Mouse (Mus musculus) neural tube, embryonic 13.5 days (tissue): ENCODE measurements around the gene Smarca2. TPM values are rescaled to one million over a fixed set of nuclear protein-coding genes. Genes with fewer than 3 reads are reported as not detected.
"Not testable (repeated sequence)": the region's sequence is repeated elsewhere in the genome, so short reads cannot be mapped to it uniquely, and the experiment has no call there.

Experiments
- ATAC-seq: fragments of 200-750 bp; cut with Nextera tagmentation; 2 replicates; pipeline ENCODE4 v1.8.0; 2017; ENCODE audit warnings: low read depth, mild to moderate bottlenecking, moderate TSS enrichment, moderate library complexity
- H3K27ac ChIP-seq: fragments of 300-500 bp; sonication (generic); replicated peaks from 2 replicates; pipeline ENCODE4 v1.5.1; 2015; ENCODE audit warnings: moderate library complexity, mild to moderate bottlenecking, inconsistent platforms
- H3K27me3 ChIP-seq: fragments of 300-500 bp; sonication (generic); 2 replicates; pipeline ENCODE4 v1.6.1; 2015; ENCODE audit warnings: mild to moderate bottlenecking, inconsistent platforms
- H3K36me3 ChIP-seq: fragments of 300-500 bp; sonication (generic); 2 replicates; pipeline ENCODE4 v1.6.1; 2015; ENCODE audit warnings: mild to moderate bottlenecking, inconsistent platforms
- H3K4me1 ChIP-seq: fragments of 300-500 bp; sonication (generic); replicated peaks from 2 replicates; pipeline ENCODE4 v1.6.1; 2015; ENCODE audit warnings: inconsistent platforms
- H3K4me2 ChIP-seq: fragments of 300-500 bp; sonication (generic); 2 replicates; pipeline ENCODE4 v1.6.1; 2015; ENCODE audit warnings: inconsistent platforms, mild to moderate bottlenecking, moderate library complexity
- H3K4me3 ChIP-seq: fragments of 300-500 bp; sonication (generic); 2 replicates; pipeline ENCODE4 v1.5.1; 2015; ENCODE audit warnings: mild to moderate bottlenecking, inconsistent platforms
- H3K9ac ChIP-seq: fragments of 300-500 bp; sonication (generic); 2 replicates; pipeline ENCODE4 v1.6.1; 2015; ENCODE audit warnings: moderate library complexity, mild to moderate bottlenecking, inconsistent platforms
- H3K9me3 ChIP-seq: fragments of 300-500 bp; sonication (generic); 2 replicates; pipeline ENCODE4 v1.6.1; 2016; ENCODE audit warnings: inconsistent platforms
- WGBS: fragments of 180-500 bp; shearing (Covaris S2); methylation state at CpG from one replicate; pipeline ENCODE4 v1.1.7; 2015; 5-methylcytosine and 5-hydroxymethylcytosine counted together
- polyA plus RNA-seq: library from polyadenylated mRNA; unstranded; fragments of >200 nt; fragmentation: Nextera tagmentation; extraction: Ambion mirVana; gene quantifications from 2 replicates; pipeline ENCODE4 v1.2.1, GENCODE M21; 2015

The Smarca2 gene
- polyA plus RNA-seq, 1 experiment from 2014 or later: 72.1 TPM

GRCm38 (mm10) chr19:26734704-26735109 lies 129.9 kb downstream of the Smarca2 start:
- Histone ChIP-seq H3K9me3 (no peaks in the 10 kb centered on the region), H3K9ac (peak overlapping the region; percentile 50), H3K36me3 (no peaks in the 10 kb centered on the region), H3K4me2 (peak overlapping the region; percentile 24), H3K4me1 (peaks cover 32% of the 10 kb centered on the region), H3K4me3 (no peak overlapping the region), H3K27me3 (no peaks in the 10 kb centered on the region), H3K27ac (peak overlapping the region; percentile 85)
- WGBS: 25% methylated on average over 10 of the region's 10 CpGs
- ATAC-seq: peak; percentile 76

- H3K9ac ChIP-seq, H3K4me2 ChIP-seq, H3K36me3 ChIP-seq, H3K27ac ChIP-seq, ATAC-seq, H3K9me3 ChIP-seq, H3K4me3 ChIP-seq, H3K27me3 ChIP-seq: not testable (repeated sequence)
- 93% methylated on average over 4 of the region's 4 CpGs for WGBS
- H3K4me1 ChIP-seq: peaks cover 19% of the 10 kb centered on the region
Observed at GRCm38 (mm10) chr19:26745021-26745420, 140.2 kb downstream of the Smarca2 start.

- no peaks in the 10 kb centered on the region for H3K27me3 ChIP-seq
- H3K4me1 ChIP-seq: peaks cover 21% of the 10 kb centered on the region
- no peak for ATAC-seq
- no peak overlapping the region for H3K27ac ChIP-seq
- no peak overlapping the region for H3K4me2 ChIP-seq
- H3K9ac ChIP-seq: no peak overlapping the region
- no peak overlapping the region for H3K4me3 ChIP-seq
- 94% methylated on average over 7 of the region's 7 CpGs for WGBS
- H3K9me3 ChIP-seq: no peaks in the 10 kb centered on the region; the same call in 1 of the 2 replicates
- no peaks in the 10 kb centered on the region for H3K36me3 ChIP-seq
Observed at GRCm38 (mm10) chr19:26745567-26745966, 140.7 kb downstream of the Smarca2 start.

- H3K4me2 ChIP-seq: peak overlapping the region; percentile 70; the same call in 1 of the 2 replicates
- no peak overlapping the region for H3K4me3 ChIP-seq
- H3K36me3 ChIP-seq: no peaks in the 10 kb centered on the region
- peak overlapping the region; percentile 100 for H3K27ac ChIP-seq
- no peak overlapping the region for H3K9ac ChIP-seq
- 86% methylated on average over 10 of the region's 10 CpGs for WGBS
- peaks cover 26% of the 10 kb centered on the region for H3K4me1 ChIP-seq
- no peak for ATAC-seq
- no peaks in the 10 kb centered on the region for H3K27me3 ChIP-seq
- H3K9me3 ChIP-seq: no peaks in the 10 kb centered on the region
Observed at GRCm38 (mm10) chr19:26746290-26746689, 141.4 kb downstream of the Smarca2 start.

- Histone ChIP-seq H3K9ac (peak overlapping the region; percentile 87), H3K27ac (peak overlapping the region; percentile 100), H3K4me2 (peak overlapping the region; percentile 70), H3K36me3 (no peaks in the 10 kb centered on the region), H3K4me3 (peak overlapping the region; percentile 49), H3K27me3 (no peaks in the 10 kb centered on the region), H3K4me1 (peaks cover 27% of the 10 kb centered on the region), H3K9me3 (no peaks in the 10 kb centered on the region)
- WGBS: 59% methylated on average over 6 of the region's 6 CpGs
- ATAC-seq: peak; percentile 56
Observed at GRCm38 (mm10) chr19:26746709-26747467, 142.0 kb downstream of the Smarca2 start.

- Histone ChIP-seq H3K27me3 (no peaks in the 10 kb centered on the region), H3K4me3 (peak overlapping the region; percentile 49), H3K4me1 (peaks cover 27% of the 10 kb centered on the region), H3K9me3 (no peaks in the 10 kb centered on the region), H3K9ac (peak overlapping the region; percentile 87), H3K4me2 (peak overlapping the region; percentile 70), H3K27ac (peak overlapping the region; percentile 100), H3K36me3 (no peaks in the 10 kb centered on the region)
- under 1% methylated on average over 36 of the region's 36 CpGs for WGBS
- peak; percentile 89 for ATAC-seq
Observed at GRCm38 (mm10) chr19:26747571-26748539, 143.0 kb downstream of the Smarca2 start.

GRCm38 (mm10) chr19:26748676-26749075 lies 143.8 kb downstream of the Smarca2 start:
- peak overlapping the region; percentile 70 for H3K4me2 ChIP-seq
- peak overlapping the region; percentile 87 for H3K9ac ChIP-seq
- peaks cover 31% of the 10 kb centered on the region for H3K4me1 ChIP-seq
- no peaks in the 10 kb centered on the region for H3K36me3 ChIP-seq
- H3K27ac ChIP-seq: peak overlapping the region; percentile 100
- WGBS: 1% methylated on average over 6 of the region's 6 CpGs
- peak overlapping the region; percentile 49 for H3K4me3 ChIP-seq
- no peaks in the 10 kb centered on the region for H3K27me3 ChIP-seq
- no peak for ATAC-seq
- H3K9me3 ChIP-seq: no peaks in the 10 kb centered on the region

- Histone ChIP-seq H3K4me1 (peaks cover 37% of the 10 kb centered on the region), H3K4me2 (peak overlapping the region; percentile 70), H3K27me3 (no peaks in the 10 kb centered on the region), H3K27ac (peak overlapping the region; percentile 100), H3K9ac (peak overlapping the region; percentile 87), H3K36me3 (no peaks in the 10 kb centered on the region), H3K4me3 (peak overlapping the region; percentile 49), H3K9me3 (no peaks in the 10 kb centered on the region)
- no peak for ATAC-seq
- 33% methylated on average over 11 of the region's 11 CpGs for WGBS
Observed at GRCm38 (mm10) chr19:26749427-26750137, 144.7 kb downstream of the Smarca2 start.

GRCm38 (mm10) chr19:26752611-26753163 lies 147.8 kb downstream of the Smarca2 start:
- H3K36me3 ChIP-seq: no peaks in the 10 kb centered on the region
- no peak overlapping the region for H3K4me2 ChIP-seq
- no peak overlapping the region for H3K4me3 ChIP-seq
- peaks cover 25% of the 10 kb centered on the region for H3K4me1 ChIP-seq
- no peak overlapping the region for H3K9ac ChIP-seq
- no peak for ATAC-seq
- WGBS: 91% methylated on average over 15 of the region's 15 CpGs
- no peak overlapping the region for H3K27ac ChIP-seq
- no peaks in the 10 kb centered on the region for H3K27me3 ChIP-seq
- no peaks in the 10 kb centered on the region for H3K9me3 ChIP-seq

GRCm38 (mm10) chr19:26753266-26753872 lies 148.5 kb downstream of the Smarca2 start:
- H3K4me2 ChIP-seq: no peak overlapping the region
- 68% methylated on average over 7 of the region's 7 CpGs for WGBS

More at GRCm38 (mm10) chr19:26753266-26753872, 148.5 kb downstream of the Smarca2 start:
- Histone ChIP-seq H3K36me3 (no peaks in the 10 kb centered on the region), H3K9ac (no peak overlapping the region), H3K4me3 (no peak overlapping the region), H3K27me3 (no peaks in the 10 kb centered on the region), H3K9me3 (no peaks in the 10 kb centered on the region), H3K4me1 (peaks cover 25% of the 10 kb centered on the region), H3K27ac (no peak overlapping the region)
- no peak for ATAC-seq
